11 mouse cellular contexts compared by ENCODE assay signal in genomic region chr6:77582568-77582967, GRCm38 (mm10).
DNase-seq lines count a peak whose midpoint lies in the region; ATAC-seq and TF ChIP-seq lines count a peak whose summit lies in the region.
"Had no signal": no experiment of that assay in that cellular context is flagged by ENCODE, and none has a peak within 500 bp of the region (broad histone marks: within the 10 kb centered on the region; RNA-seq: fewer than 3 reads in every experiment).

No protein-coding gene starts in this region.

- peak; percentile 42; the same call in 1 of the 2 replicates for ATAC-seq in forebrain, embryonic 14.5 days
- no peak for ATAC-seq in liver, embryonic 11.5 days (replicated peaks; ENCODE audit: low FRiP score)

- TF ChIP-seq CTCF in liver, adult 2 months (IDR thresholded peaks at IDR 0.05; ENCODE audit: low read depth, low read length), result peak; percentile 21; the same call in 1 of the 2 replicates
- TF ChIP-seq CTCF in brain, embryonic 14.5 days (IDR thresholded peaks at IDR 0.05; ENCODE audit: borderline replicate concordance, extremely low read depth, insufficient read depth, insufficient read length), result peak; percentile 48; the same call in 1 of the 2 replicates

- TF ChIP-seq POLR2A in liver, adult 2 months (IDR thresholded peaks at IDR 0.05; ENCODE audit: extremely low read depth, insufficient read depth, low read length), result no peak
- no peak for TF ChIP-seq POLR2A in brain, embryonic 14.5 days (IDR thresholded peaks at IDR 0.05; ENCODE audit: borderline replicate concordance, extremely low read depth, insufficient read depth, insufficient read length, poor library complexity, severe bottlenecking)

- no peaks in the 10 kb centered on the region for H3K27me3 ChIP-seq in forebrain, embryonic 14.5 days (replicated peaks; ENCODE audit: control insufficient read depth, insufficient read depth, low read length)
- no peaks in the 10 kb centered on the region for H3K27me3 ChIP-seq in forebrain, embryonic 10.5 days (ENCODE audit: poor library complexity, severe bottlenecking)
- no peaks in the 10 kb centered on the region for H3K27me3 ChIP-seq in liver, adult 2 months (ENCODE audit: control insufficient read depth, insufficient read depth, low read length)
- no peaks in the 10 kb centered on the region for H3K27me3 ChIP-seq in liver, embryonic 11.5 days (replicated peaks; ENCODE audit: control insufficient read depth, insufficient read depth, low read length)
- H3K27me3 ChIP-seq in limb, embryonic 10.5 days (ENCODE audit: low read depth, poor library complexity, severe bottlenecking), result no peaks in the 10 kb centered on the region
- H3K27me3 ChIP-seq: CH12.LX; heart, embryonic 15.5 days had no signal

- no peak overlapping the region for H3K9ac ChIP-seq in forebrain, embryonic 14.5 days (ENCODE audit: low read length)
- H3K9ac ChIP-seq in liver, adult 2 months (ENCODE audit: low read depth, low read length), result no peak overlapping the region
- no peak overlapping the region for H3K9ac ChIP-seq in liver, embryonic 11.5 days (ENCODE audit: low read depth, low read length)
- H3K9ac ChIP-seq: heart, embryonic 15.5 days had no signal

- H3K4me2 ChIP-seq in forebrain, embryonic 14.5 days (ENCODE audit: low read length), result no peak overlapping the region
- no peak overlapping the region for H3K4me2 ChIP-seq in liver, embryonic 11.5 days
- H3K4me2 ChIP-seq: heart, embryonic 15.5 days had no signal

- no peaks in the 10 kb centered on the region for H3K4me1 ChIP-seq in forebrain, embryonic 14.5 days (ENCODE audit: control insufficient read depth, insufficient read depth, low read length)
- H3K4me1 ChIP-seq in forebrain, embryonic 10.5 days, result no peaks in the 10 kb centered on the region
- no peaks in the 10 kb centered on the region for H3K4me1 ChIP-seq in liver, adult 2 months (ENCODE audit: control insufficient read depth, insufficient read depth, low read length)
- H3K4me1 ChIP-seq in liver, embryonic 11.5 days (replicated peaks; ENCODE audit: control insufficient read depth, insufficient read depth, low read length), result no peaks in the 10 kb centered on the region
- no peaks in the 10 kb centered on the region for H3K4me1 ChIP-seq in limb, embryonic 10.5 days
- H3K4me1 ChIP-seq: heart, embryonic 15.5 days had no signal

- no peak overlapping the region for H3K27ac ChIP-seq in forebrain, embryonic 14.5 days (ENCODE audit: low read depth, low read length)
- H3K27ac ChIP-seq in forebrain, embryonic 10.5 days, result no peak overlapping the region
- H3K27ac ChIP-seq in liver, adult 2 months (replicated peaks; ENCODE audit: insufficient read depth, low read depth, low read length), result no peak overlapping the region
- H3K27ac ChIP-seq in liver, embryonic 11.5 days (ENCODE audit: low read depth, low read length), result no peak overlapping the region
- no peak overlapping the region for H3K27ac ChIP-seq in limb, embryonic 10.5 days
- H3K27ac ChIP-seq: heart, embryonic 15.5 days had no signal

- DNase-seq in forebrain, embryonic 14.5 days (ENCODE audit: low spot score), result peak; percentile 62
- DNase-seq in forebrain, embryonic 10.5 days (ENCODE audit: extremely low spot score, low spot score), result no peak
- DNase-seq in liver, adult 2 months (ENCODE audit: extremely low read depth, low read depth, low spot score), result peak; percentile 18
- no peak for DNase-seq in liver, embryonic 11.5 days (ENCODE audit: low spot score)
- DNase-seq in brain, embryonic 14.5 days (ENCODE audit: low read depth), result peak; percentile 50
- peak; percentile 32 for DNase-seq in limb, embryonic 10.5 days (ENCODE audit: low spot score)
- DNase-seq in MN1 (ENCODE audit: low spot score), result no peak
- DNase-seq in spleen, postnatal 14 days (ENCODE audit: low spot score in 2 of 2), result no peak
- DNase-seq: thymus, adult 18-20 months had no signal

- WGBS in forebrain, embryonic 14.5 days, result 39% methylated on average over 4 of the region's 4 CpGs
- 41% methylated on average over 4 of the region's 4 CpGs for WGBS in forebrain, embryonic 10.5 days
- WGBS in liver, adult 2 months, result 31% methylated on average over 4 of the region's 4 CpGs
- 44% methylated on average over 4 of the region's 4 CpGs for WGBS in liver, embryonic 11.5 days
- WGBS in limb, embryonic 10.5 days, result 45% methylated on average over 4 of the region's 4 CpGs

- no peaks in the 10 kb centered on the region for H3K9me3 ChIP-seq in forebrain, embryonic 14.5 days (replicated peaks; ENCODE audit: control insufficient read depth, low read length)
- no peaks in the 10 kb centered on the region for H3K9me3 ChIP-seq in forebrain, embryonic 10.5 days
- H3K9me3 ChIP-seq in liver, embryonic 11.5 days (ENCODE audit: control insufficient read depth, low read length), result no peaks in the 10 kb centered on the region
- no peaks in the 10 kb centered on the region for H3K9me3 ChIP-seq in limb, embryonic 10.5 days (replicated peaks)
- H3K9me3 ChIP-seq: heart, embryonic 15.5 days had no signal

- H3K79me2 ChIP-seq in liver, adult 2 months (ENCODE audit: control insufficient read depth, insufficient read depth, low read length), result no peaks in the 10 kb centered on the region

- no peak overlapping the region for H3K4me3 ChIP-seq in forebrain, embryonic 14.5 days (ENCODE audit: low read depth, low read length)
- H3K4me3 ChIP-seq in forebrain, embryonic 10.5 days, result no peak overlapping the region
- no peak overlapping the region for H3K4me3 ChIP-seq in liver, adult 2 months (ENCODE audit: insufficient read depth, low read depth, low read length)
- no peak overlapping the region for H3K4me3 ChIP-seq in liver, embryonic 11.5 days (ENCODE audit: low read depth, low read length)
- no peak overlapping the region for H3K4me3 ChIP-seq in limb, embryonic 10.5 days
- H3K4me3 ChIP-seq: heart, embryonic 15.5 days had no signal

- H3K36me3 ChIP-seq in forebrain, embryonic 14.5 days (ENCODE audit: control insufficient read depth, insufficient read depth, low read length), result no peaks in the 10 kb centered on the region
- H3K36me3 ChIP-seq in forebrain, embryonic 10.5 days (replicated peaks), result no peaks in the 10 kb centered on the region
- H3K36me3 ChIP-seq in liver, adult 2 months (ENCODE audit: control insufficient read depth, insufficient read depth, low read length), result no peaks in the 10 kb centered on the region
- no peaks in the 10 kb centered on the region for H3K36me3 ChIP-seq in liver, embryonic 11.5 days (ENCODE audit: control insufficient read depth, insufficient read depth, low read length)
- no peaks in the 10 kb centered on the region for H3K36me3 ChIP-seq in limb, embryonic 10.5 days
- H3K36me3 ChIP-seq: heart, embryonic 15.5 days had no signal

Comparison
In these comparisons a context has a peak if more than half of its experiments do, and no peak if none do; other contexts are left out.
1. DNase-seq: peak in forebrain, embryonic 14.5 days (single experiment), liver, adult 2 months (single experiment), brain, embryonic 14.5 days (single experiment) and limb, embryonic 10.5 days (single experiment); none in forebrain, embryonic 10.5 days (single experiment), liver, embryonic 11.5 days (single experiment), MN1 (single experiment) and spleen, postnatal 14 days (0 of 2).